Mouse (Mus musculus): ENCODE measurements around the gene 8030411F24Rik. TPM values are rescaled to one million over a fixed set of nuclear protein-coding genes. Genes with fewer than 3 reads are reported as not detected.

The 8030411F24Rik gene
- polyA plus RNA-seq, 1 experiment from 2014 or later: not detected

Other genes starting within 250 kb of the 8030411F24Rik start
- gene Nxt1, start 109.4 kb upstream of the 8030411F24Rik start, polyA plus RNA-seq (2015; fragmentation: Nextera tagmentation; extraction: Ambion mirVana): 56.7 and 65.2 TPM in 2 replicates
- 15.2 and 16.3 TPM in 2 replicates for gene Gzf1, start 101.0 kb upstream of the 8030411F24Rik start, polyA plus RNA-seq (2015; fragmentation: Nextera tagmentation; extraction: Ambion mirVana)
- gene Napb, start 49.5 kb upstream of the 8030411F24Rik start, polyA plus RNA-seq (2015; fragmentation: Nextera tagmentation; extraction: Ambion mirVana): 3.1 and 3.3 TPM in 2 replicates
- not detected in 2 replicates for gene Cstl1, start 31.7 kb upstream of the 8030411F24Rik start, polyA plus RNA-seq (2015; fragmentation: Nextera tagmentation; extraction: Ambion mirVana)
- gene Cst11, start 10.5 kb upstream of the 8030411F24Rik start, polyA plus RNA-seq (2015; fragmentation: Nextera tagmentation; extraction: Ambion mirVana): not detected in 2 replicates
- 0.44 TPM in 1 of 2 replicates, not detected in the other for gene Cst12, start 7.4 kb downstream of the 8030411F24Rik start, polyA plus RNA-seq (2015; fragmentation: Nextera tagmentation; extraction: Ambion mirVana)
- 0.39 TPM in 1 of 2 replicates, not detected in the other for gene Cst8, start 16.8 kb downstream of the 8030411F24Rik start, polyA plus RNA-seq (2015; fragmentation: Nextera tagmentation; extraction: Ambion mirVana)
- not detected in 2 replicates for gene Cst13, start 38.1 kb downstream of the 8030411F24Rik start, polyA plus RNA-seq (2015; fragmentation: Nextera tagmentation; extraction: Ambion mirVana)
- not detected in 2 replicates for gene Cst9, start 53.1 kb downstream of the 8030411F24Rik start, polyA plus RNA-seq (2015; fragmentation: Nextera tagmentation; extraction: Ambion mirVana)
- not detected in 2 replicates for gene 9230104L09Rik, start 83.0 kb downstream of the 8030411F24Rik start, polyA plus RNA-seq (2015; fragmentation: Nextera tagmentation; extraction: Ambion mirVana)
- gene Cst3, start 93.7 kb downstream of the 8030411F24Rik start, polyA plus RNA-seq (2015; fragmentation: Nextera tagmentation; extraction: Ambion mirVana): 337 and 360 TPM in 2 replicates
- gene Gm1330, start 221.2 kb downstream of the 8030411F24Rik start, polyA plus RNA-seq (2015; fragmentation: Nextera tagmentation; extraction: Ambion mirVana): not detected in 2 replicates
- not detected in 2 replicates for gene Gm10750, start 235.2 kb downstream of the 8030411F24Rik start, polyA plus RNA-seq (2015; fragmentation: Nextera tagmentation; extraction: Ambion mirVana)

Measured in intestine, embryonic 16.5 days (tissue).